28 mouse cellular contexts compared by ENCODE assay signal in genomic region chr12:54502775-54503174, GRCm38 (mm10).
DNase-seq lines count a peak whose midpoint lies in the region; ATAC-seq and TF ChIP-seq lines count a peak whose summit lies in the region.
"Had no signal": no experiment of that assay in that cellular context is flagged by ENCODE, and none has a peak within 500 bp of the region (broad histone marks: within the 10 kb centered on the region; RNA-seq: fewer than 3 reads in every experiment).

No protein-coding gene starts in this region.

- H3K27me3 ChIP-seq in heart, adult 2 months (ENCODE audit: control insufficient read depth, insufficient read depth, low read length) = no peaks in the 10 kb centered on the region
- no peaks in the 10 kb centered on the region for H3K27me3 ChIP-seq in heart, embryonic 11.5 days (ENCODE audit: control insufficient read depth, insufficient read depth, low read length)
- no peaks in the 10 kb centered on the region for H3K27me3 ChIP-seq in heart, embryonic 13.5 days (replicated peaks)
- H3K27me3 ChIP-seq in heart, embryonic 16.5 days (ENCODE audit: control insufficient read depth, insufficient read depth, low read length) = no peaks in the 10 kb centered on the region
- H3K27me3 ChIP-seq in heart, embryonic 10.5 days (ENCODE audit: insufficient read depth, poor library complexity, severe bottlenecking) = no peaks in the 10 kb centered on the region
- H3K27me3 ChIP-seq: embryonic facial prominence, embryonic 13.5 days; forebrain, embryonic 12.5 days; forebrain, embryonic 15.5 days had no signal

- no peaks in the 10 kb centered on the region for H3K79me2 ChIP-seq in heart, adult 2 months (replicated peaks; ENCODE audit: control insufficient read depth, insufficient read depth, low read length)

- no peak for TF ChIP-seq CTCF in heart, adult 2 months (IDR thresholded peaks at IDR 0.05)

- H3K4me3 ChIP-seq in heart, adult 2 months = no peak overlapping the region
- no peak overlapping the region for H3K4me3 ChIP-seq in heart, embryonic 11.5 days (ENCODE audit: low read depth, low read length)
- H3K4me3 ChIP-seq in heart, embryonic 13.5 days = no peak overlapping the region
- no peak overlapping the region for H3K4me3 ChIP-seq in heart, embryonic 16.5 days (ENCODE audit: low read length)
- H3K4me3 ChIP-seq in heart, embryonic 10.5 days = no peak overlapping the region
- H3K4me3 ChIP-seq: embryonic facial prominence, embryonic 10.5 days; embryonic facial prominence, embryonic 13.5 days; erythroblast, embryonic 14.5 days; forebrain, embryonic 12.5 days; forebrain, embryonic 15.5 days had no signal

- H3K4me2 ChIP-seq in heart, embryonic 11.5 days = no peak overlapping the region
- H3K4me2 ChIP-seq in heart, embryonic 13.5 days = no peak overlapping the region
- peak overlapping the region; percentile 23; the same call in 1 of the 2 replicates for H3K4me2 ChIP-seq in heart, embryonic 16.5 days (ENCODE audit: low read depth, low read length)
- H3K4me2 ChIP-seq: embryonic facial prominence, embryonic 13.5 days; forebrain, embryonic 12.5 days; forebrain, embryonic 15.5 days; hindbrain, embryonic 14.5 days had no signal

- DNase-seq in heart, adult 2 months = no peak
- DNase-seq in heart, postnatal 25 days (ENCODE audit: low spot score) = no peak
- DNase-seq in heart, embryonic 10.5 days (ENCODE audit: low spot score) = no peak
- no peak for DNase-seq in adrenal gland, postnatal 25 days
- DNase-seq: adrenal gland, adult 2 months; adrenal gland, postnatal 14 days; cerebellum, adult 11-12 months; cerebellum, adult 8-10 months; cerebellum, postnatal 10 days; cerebellum, postnatal 36 days; embryo, embryonic 11 days; gastrocnemius, postnatal 10 days; gastrocnemius, postnatal 36 days; kidney, adult 18-20 months; kidney, adult 9 months had no signal

- H3K9me3 ChIP-seq in heart, embryonic 11.5 days (replicated peaks; ENCODE audit: control insufficient read depth, low read length) = no peaks in the 10 kb centered on the region
- no peaks in the 10 kb centered on the region for H3K9me3 ChIP-seq in heart, embryonic 13.5 days
- no peaks in the 10 kb centered on the region for H3K9me3 ChIP-seq in heart, embryonic 16.5 days (replicated peaks; ENCODE audit: control insufficient read depth, low read length)
- H3K9me3 ChIP-seq in heart, embryonic 10.5 days = no peaks in the 10 kb centered on the region
- H3K9me3 ChIP-seq: embryonic facial prominence, embryonic 10.5 days; embryonic facial prominence, embryonic 13.5 days; forebrain, embryonic 12.5 days; forebrain, embryonic 15.5 days had no signal

- intact Hi-C loops in heart, adult 2 months (cut with DNase I) = no loop called here
- intact Hi-C loops in heart, postnatal 25 days (cut with DNase I) = no loop called here

- peak overlapping the region; percentile 14; the same call in 1 of the 2 replicates for H3K9ac ChIP-seq in heart, adult 2 months (ENCODE audit: low read depth, low read length)
- no peak overlapping the region for H3K9ac ChIP-seq in heart, embryonic 11.5 days (ENCODE audit: low read depth, low read length)
- no peak overlapping the region for H3K9ac ChIP-seq in heart, embryonic 13.5 days
- peak overlapping the region; percentile 44; the same call in 1 of the 2 replicates for H3K9ac ChIP-seq in heart, embryonic 16.5 days (ENCODE audit: low read length)
- H3K9ac ChIP-seq: embryonic facial prominence, embryonic 13.5 days; forebrain, embryonic 12.5 days; forebrain, embryonic 15.5 days; hindbrain, embryonic 14.5 days had no signal

- peaks cover 9% of the 10 kb centered on the region for H3K36me3 ChIP-seq in heart, adult 2 months (ENCODE audit: control insufficient read depth, insufficient read depth, low read length)
- no peaks in the 10 kb centered on the region for H3K36me3 ChIP-seq in heart, embryonic 11.5 days (ENCODE audit: control insufficient read depth, insufficient read depth, low read length)
- H3K36me3 ChIP-seq in heart, embryonic 13.5 days = no peaks in the 10 kb centered on the region
- H3K36me3 ChIP-seq in heart, embryonic 16.5 days (ENCODE audit: control insufficient read depth, insufficient read depth) = no peaks in the 10 kb centered on the region
- no peaks in the 10 kb centered on the region for H3K36me3 ChIP-seq in heart, embryonic 10.5 days
- H3K36me3 ChIP-seq: embryonic facial prominence, embryonic 10.5 days; embryonic facial prominence, embryonic 13.5 days; forebrain, embryonic 12.5 days; forebrain, embryonic 15.5 days had no signal

- whole genome bisulfite sequencing in heart, adult 2 months = 60% methylated on average over 7 of the region's 7 CpGs
- 68% methylated on average over 7 of the region's 7 CpGs for WGBS in heart, embryonic 11.5 days (ENCODE audit: insufficient replicate concordance)
- 57% methylated on average over 7 of the region's 7 CpGs for WGBS in heart, embryonic 13.5 days
- WGBS in heart, embryonic 16.5 days = 52% methylated on average over 7 of the region's 7 CpGs
- 65% methylated on average over 7 of the region's 7 CpGs for WGBS in heart, embryonic 10.5 days

- ATAC-seq in heart, embryonic 11.5 days (replicated peaks; ENCODE audit: insufficient number of reproducible peaks, low FRiP score, low TSS enrichment) = no peak
- ATAC-seq in heart, embryonic 13.5 days (ENCODE audit: extremely low read depth, insufficient number of reproducible peaks, low FRiP score, low TSS enrichment) = no peak
- no peak; the same call in 1 of the 2 replicates for ATAC-seq in heart, embryonic 16.5 days (replicated peaks; ENCODE audit: extremely low read depth, insufficient read depth, low FRiP score)
- ATAC-seq: CD4-positive, CD25-positive, alpha-beta regulatory T cell, adult 4 months; forebrain, embryonic 15.5 days; hindbrain, postnatal 0 days; inflammation-experienced regulatory T-cells, adult 6 months; intestine, embryonic 16.5 days had no signal

- H3K4me1 ChIP-seq in heart, adult 2 months (ENCODE audit: control insufficient read depth, insufficient read depth, low read length) = peaks cover 2% of the 10 kb centered on the region; the same call in 1 of the 2 replicates
- H3K4me1 ChIP-seq in heart, embryonic 11.5 days (ENCODE audit: control insufficient read depth, insufficient read depth, low read length) = no peaks in the 10 kb centered on the region
- peaks cover 27% of the 10 kb centered on the region for H3K4me1 ChIP-seq in heart, embryonic 13.5 days
- H3K4me1 ChIP-seq in heart, embryonic 16.5 days (ENCODE audit: control insufficient read depth, insufficient read depth, low read length) = peaks cover 15% of the 10 kb centered on the region
- H3K4me1 ChIP-seq in heart, embryonic 10.5 days = peaks cover 5% of the 10 kb centered on the region; the same call in 1 of the 2 replicates
- H3K4me1 ChIP-seq: embryonic facial prominence, embryonic 10.5 days; embryonic facial prominence, embryonic 13.5 days; forebrain, embryonic 15.5 days had no signal

- peak overlapping the region; percentile 94 for H3K27ac ChIP-seq in heart, adult 2 months
- no peak overlapping the region for H3K27ac ChIP-seq in heart, embryonic 11.5 days (ENCODE audit: low read depth, low read length)
- H3K27ac ChIP-seq in heart, embryonic 13.5 days (replicated peaks) = peak overlapping the region; percentile 73
- H3K27ac ChIP-seq in heart, embryonic 16.5 days (ENCODE audit: low read length) = peak overlapping the region; percentile 90
- no peak overlapping the region for H3K27ac ChIP-seq in heart, embryonic 10.5 days
- H3K27ac ChIP-seq: embryonic facial prominence, embryonic 10.5 days; embryonic facial prominence, embryonic 13.5 days; forebrain, embryonic 12.5 days; forebrain, embryonic 15.5 days; hindbrain, embryonic 14.5 days; hindbrain, postnatal 0 days had no signal

- no peak for TF ChIP-seq POLR2A in heart, adult 2 months (IDR thresholded peaks at IDR 0.05; ENCODE audit: insufficient read depth, low read depth, low read length)

- TF ChIP-seq EP300 in heart, adult 2 months (IDR thresholded peaks at IDR 0.05; ENCODE audit: insufficient read depth, low read depth, low read length) = no peak

Comparison
In these comparisons a context has a peak if more than half of its experiments do, and no peak if none do; other contexts are left out.
1. H3K27ac ChIP-seq: peak in heart, adult 2 months (single experiment), heart, embryonic 13.5 days (single experiment) and heart, embryonic 16.5 days (single experiment); none in heart, embryonic 11.5 days (single experiment) and heart, embryonic 10.5 days (single experiment).
2. H3K9ac ChIP-seq: peak in heart, adult 2 months (single experiment) and heart, embryonic 16.5 days (single experiment); none in heart, embryonic 11.5 days (single experiment) and heart, embryonic 13.5 days (single experiment).